Mouse (Mus musculus) C2C12 (cell line): Measurements from ENCODE around the gene Snrpg.

ENCODE experiments used
- CTCF ChIP-seq: IDR thresholded peaks from one replicate; pipeline ENCODE4 v1.5.1; 2011; ENCODE audit not compliant: control insufficient read depth, insufficient read depth, insufficient read length
- MAX ChIP-seq: IDR thresholded peaks from one replicate; pipeline ENCODE4 v1.6.1; 2011; ENCODE audit warnings: mild to moderate bottlenecking, control low read depth

DNA sequence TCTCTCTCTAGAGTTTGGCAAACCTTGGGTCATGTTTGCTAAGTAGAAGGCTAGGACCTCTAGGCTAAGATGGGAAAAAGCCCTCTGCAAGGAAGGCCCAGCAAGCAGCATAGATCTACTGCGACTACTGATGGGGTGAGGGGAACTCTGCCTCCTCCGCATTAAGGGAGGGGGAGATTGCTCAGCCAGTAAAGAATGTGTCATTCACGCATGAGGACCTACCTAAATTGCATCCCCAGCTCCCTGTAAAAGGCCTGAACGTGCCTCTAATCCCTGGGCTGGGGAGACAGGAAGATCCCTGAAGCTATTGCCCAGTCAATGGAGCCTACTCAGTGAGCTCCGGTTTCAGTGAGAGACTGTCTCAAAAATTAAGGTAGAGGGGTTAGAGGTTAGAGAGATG lies 35.2 kb upstream of the Snrpg start:
- no peak for TF ChIP-seq CTCF
- no peak for TF ChIP-seq MAX
